Mouse (Mus musculus): ENCODE results near the gene Myof.
A peak's percentile ranks its signal among the peaks of the same experiment; 100 is the strongest.

Gene Myof

GRCm38 (mm10) chr19:38043281-38043981 lies at the start of gene Myof:
Myof (minus strand) TSS chr19:38043577.
- no peak for DNase-seq (ENCODE audit: low spot score in 2 of 2)

DNA sequence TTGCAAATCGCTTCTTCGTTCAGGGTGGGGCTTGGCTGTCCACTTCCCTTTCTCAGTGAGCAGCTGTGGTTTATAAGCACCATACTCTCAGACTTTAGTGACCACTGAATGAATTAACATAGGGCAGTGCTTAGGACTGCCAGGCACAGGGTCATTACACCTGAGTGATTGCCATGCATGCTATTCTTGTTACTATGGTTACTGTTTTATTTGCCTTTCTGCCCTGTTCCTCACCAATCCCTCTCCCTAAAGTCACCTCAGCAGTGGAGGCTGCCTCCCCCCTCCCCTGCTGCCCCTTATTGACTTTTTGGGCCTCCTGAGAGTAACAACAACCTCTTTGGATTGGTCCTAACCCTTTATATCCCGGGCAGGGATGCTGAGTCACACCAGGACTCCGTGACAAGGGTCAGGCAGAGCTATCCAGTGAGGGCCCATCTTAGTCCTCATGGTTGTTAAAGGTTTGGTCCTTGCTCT lies 48.2 kb upstream of the Myof start:
- DNase-seq (ENCODE audit: low spot score in 2 of 2), result no peak

DNA sequence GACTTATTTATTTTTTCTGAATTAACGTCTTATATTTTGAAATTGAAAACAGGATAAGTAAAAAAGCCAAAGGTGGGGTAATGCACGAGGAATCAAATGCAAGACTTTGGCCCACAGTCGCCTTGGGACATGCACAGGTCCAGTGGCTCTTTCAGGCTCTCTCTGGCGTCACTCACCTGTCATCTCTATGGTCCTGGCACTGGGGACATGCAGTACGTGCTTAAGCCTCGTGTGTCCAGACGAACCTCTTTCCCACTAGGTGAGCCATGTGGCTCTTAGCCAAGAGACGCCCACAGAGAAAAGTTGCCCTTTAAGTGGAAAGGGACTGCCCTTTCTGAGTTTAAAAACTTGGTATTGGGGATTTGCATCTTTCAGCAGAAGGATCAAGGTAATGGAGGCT lies 46.0 kb upstream of the Myof start:
- DNase-seq (ENCODE audit: low spot score in 2 of 2), result no peak

DNA sequence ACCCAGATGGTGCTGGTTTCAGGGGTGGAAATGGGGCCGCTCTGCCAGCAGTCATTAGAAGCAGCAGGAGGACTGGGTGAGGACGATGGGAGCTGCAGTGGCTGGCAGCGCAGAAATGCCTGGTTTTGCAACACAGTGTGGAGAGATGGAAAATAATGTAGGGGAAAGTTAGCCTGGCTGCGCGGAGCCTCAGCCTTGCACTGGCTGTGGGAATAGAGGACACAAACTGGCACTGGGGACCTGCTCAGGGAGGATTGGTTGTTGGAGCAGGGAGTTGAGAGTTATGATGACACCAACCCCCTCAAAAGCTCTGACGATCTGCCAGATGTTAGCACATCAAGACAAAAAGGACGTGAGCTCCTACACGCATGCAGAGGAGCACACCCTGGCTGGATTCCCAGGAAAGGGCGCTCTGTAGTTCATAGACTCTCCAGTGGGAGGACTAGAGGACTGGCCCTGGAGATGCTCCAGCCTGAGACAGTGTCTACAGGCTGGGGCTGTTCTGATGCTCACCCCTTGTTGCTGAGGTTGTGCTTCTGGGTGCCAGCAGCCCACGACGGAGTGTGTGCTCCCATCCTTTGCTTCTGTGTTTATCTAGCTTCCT lies 43.7 kb upstream of the Myof start:
- DNase-seq (ENCODE audit: low spot score in 2 of 2), result peak in 1 of 2 experiments; percentile 11

DNA sequence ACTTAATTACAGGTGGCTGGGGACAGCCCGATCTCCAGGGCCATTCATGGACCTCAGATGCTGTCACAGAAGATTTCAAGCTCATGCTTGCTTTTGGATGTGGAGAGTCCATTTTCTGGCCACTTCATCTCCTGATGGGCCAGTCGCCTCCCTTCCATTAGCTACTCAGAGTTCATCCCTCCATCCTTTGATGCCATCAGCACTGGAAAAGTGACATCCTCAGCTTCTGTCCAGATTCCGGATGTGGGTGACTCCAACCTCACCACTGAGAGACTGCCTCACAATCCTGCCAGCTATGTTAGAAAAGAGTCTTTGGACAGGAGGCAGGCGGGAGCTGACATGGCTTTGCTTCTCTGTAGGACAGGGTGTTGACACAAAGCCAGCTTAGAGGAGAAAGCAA lies 42.5 kb upstream of the Myof start:
- DNase-seq (ENCODE audit: low spot score in 2 of 2), result no peak

DNA sequence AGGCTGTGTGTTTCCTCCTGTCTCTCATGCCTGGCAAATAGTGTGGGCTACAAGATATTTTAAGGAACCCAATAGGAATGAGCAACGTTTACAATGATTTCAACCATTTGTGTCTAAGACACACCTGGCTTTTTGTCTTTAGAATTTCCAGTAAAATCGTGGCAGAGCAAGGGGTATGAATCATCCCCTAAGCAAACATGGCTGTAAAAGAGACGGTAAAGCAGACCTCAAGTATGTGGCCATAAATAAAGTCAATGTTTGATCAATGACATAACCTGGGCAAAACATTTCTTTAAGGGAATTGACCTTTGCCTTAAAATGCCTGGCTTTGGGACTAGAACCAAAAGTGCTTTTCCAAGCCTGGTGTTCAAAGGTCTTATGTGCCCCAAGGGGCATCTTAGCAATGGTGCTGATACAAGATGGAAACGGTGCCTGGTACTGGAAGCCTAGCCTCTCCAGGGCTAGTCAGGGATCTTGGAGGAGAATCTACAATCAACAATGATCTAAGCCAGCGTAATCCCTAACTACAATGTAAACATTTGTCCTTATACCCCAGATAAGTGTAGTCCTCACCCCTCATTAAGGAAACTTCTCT lies 39.7 kb upstream of the Myof start:
- DNase-seq (ENCODE audit: low spot score in 2 of 2), result no peak

DNA sequence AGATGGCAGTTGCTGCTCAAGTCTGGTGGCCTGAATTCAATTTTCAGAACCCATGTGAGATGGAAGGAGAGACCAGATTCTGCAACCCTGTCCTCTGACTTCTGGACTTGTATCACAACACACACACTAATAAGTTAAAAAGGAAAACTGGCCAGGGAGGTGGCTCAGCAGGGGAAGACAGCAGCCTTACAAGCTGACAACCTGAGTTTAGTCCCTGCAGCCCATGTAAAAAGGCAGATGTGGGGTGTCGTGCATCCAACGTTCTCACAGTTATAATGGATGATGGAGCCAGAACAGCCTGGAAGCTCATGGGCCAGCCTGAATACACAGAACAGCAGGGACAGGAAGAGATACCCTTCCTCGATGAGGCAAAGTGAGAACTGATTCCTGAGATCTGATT lies 38.0 kb upstream of the Myof start:
- DNase-seq (ENCODE audit: low spot score in 2 of 2), result no peak

DNA sequence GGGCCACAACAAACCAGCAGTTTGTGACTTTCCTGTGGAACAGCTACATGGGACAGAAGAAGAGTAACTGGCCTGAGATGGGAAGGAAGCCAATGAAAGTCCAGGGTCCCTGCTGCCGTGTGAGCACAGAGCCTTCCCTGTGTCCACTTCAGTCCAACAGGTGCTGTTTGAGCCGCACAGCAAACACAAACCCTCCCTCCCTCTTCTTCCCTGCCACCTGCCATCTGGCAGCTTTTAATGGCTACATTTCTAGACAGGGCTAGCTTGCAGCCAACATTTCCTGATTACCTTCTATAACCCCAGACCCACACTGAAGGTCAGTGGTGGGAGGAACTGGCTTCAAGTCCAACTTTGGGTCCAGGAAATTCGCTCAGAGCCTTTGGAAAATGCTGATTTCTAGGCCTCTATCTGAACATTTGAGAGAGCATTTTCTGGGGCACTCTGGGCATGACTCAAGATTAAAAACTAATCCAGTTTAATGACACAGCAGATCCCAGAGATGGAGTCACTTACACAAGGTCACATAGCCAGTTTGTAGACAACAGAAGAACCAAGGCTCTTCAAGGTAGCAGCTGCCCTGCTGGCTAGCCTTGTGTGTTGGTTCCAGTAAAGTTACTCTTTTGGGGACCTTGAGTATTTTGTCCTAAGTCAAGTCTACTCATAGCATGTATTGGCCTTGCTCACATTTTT lies 34.6 kb upstream of the Myof start:
- DNase-seq (ENCODE audit: low spot score in 2 of 2), result no peak

- no peak for DNase-seq (ENCODE audit: low spot score in 2 of 2)
Measured at GRCm38 (mm10) chr19:38076251-38076650, 32.9 kb upstream of the Myof start.

- DNase-seq (ENCODE audit: low spot score in 2 of 2), result no peak
Measured at GRCm38 (mm10) chr19:38075051-38075450, 31.7 kb upstream of the Myof start.

- no peak for DNase-seq (ENCODE audit: low spot score in 2 of 2)
Measured at GRCm38 (mm10) chr19:38073226-38073625, 29.8 kb upstream of the Myof start.

- DNase-seq (ENCODE audit: low spot score in 2 of 2), result no peak
Measured at GRCm38 (mm10) chr19:38064051-38064450, 20.7 kb upstream of the Myof start.

- no peak for DNase-seq (ENCODE audit: low spot score in 2 of 2)
Measured at GRCm38 (mm10) chr19:38063201-38063600, 19.8 kb upstream of the Myof start.

DNA sequence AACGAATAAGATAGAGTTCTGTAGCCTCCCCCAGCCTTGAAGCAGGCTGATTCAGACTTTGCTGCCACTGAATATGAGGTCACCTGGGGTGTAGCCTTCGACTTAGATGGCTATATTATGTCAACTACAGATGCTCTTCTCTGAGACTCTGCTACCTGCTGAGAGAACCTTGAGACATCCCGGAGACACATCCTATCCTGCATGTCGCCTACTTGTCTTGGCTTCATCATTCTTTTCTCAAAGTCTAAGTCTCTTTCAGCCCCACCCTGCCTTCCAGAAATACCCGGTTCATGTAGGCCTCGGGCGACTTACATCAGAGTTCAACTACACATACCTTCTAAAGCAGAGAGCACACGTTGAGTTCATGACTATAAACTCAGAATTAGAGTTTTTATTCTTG lies 13.6 kb upstream of the Myof start:
- no peak for DNase-seq (ENCODE audit: low spot score in 2 of 2)

DNA sequence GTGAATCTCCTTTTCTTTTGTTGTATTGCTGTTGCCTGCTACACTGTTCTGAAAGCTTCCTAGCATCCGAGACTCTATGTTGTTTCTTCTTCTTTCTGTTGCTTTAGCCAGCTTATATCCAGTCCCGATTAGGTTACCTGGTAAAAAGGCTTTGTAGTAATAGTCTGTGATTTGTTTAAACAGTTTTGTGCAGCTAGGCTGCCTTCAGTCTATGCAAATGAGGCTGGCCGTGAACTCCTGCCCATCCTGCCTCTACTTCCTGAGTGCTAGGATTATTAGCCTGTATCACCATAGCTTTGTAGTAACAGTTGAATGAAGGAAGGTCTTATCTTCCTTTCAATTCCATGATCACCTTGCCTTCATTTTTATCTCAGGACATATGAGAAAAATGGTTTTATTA lies 12.9 kb upstream of the Myof start:
- DNase-seq (ENCODE audit: low spot score in 2 of 2), result no peak

- no peak for DNase-seq (ENCODE audit: low spot score in 2 of 2)
Measured at GRCm38 (mm10) chr19:38055798-38056197, 12.4 kb upstream of the Myof start.

DNA sequence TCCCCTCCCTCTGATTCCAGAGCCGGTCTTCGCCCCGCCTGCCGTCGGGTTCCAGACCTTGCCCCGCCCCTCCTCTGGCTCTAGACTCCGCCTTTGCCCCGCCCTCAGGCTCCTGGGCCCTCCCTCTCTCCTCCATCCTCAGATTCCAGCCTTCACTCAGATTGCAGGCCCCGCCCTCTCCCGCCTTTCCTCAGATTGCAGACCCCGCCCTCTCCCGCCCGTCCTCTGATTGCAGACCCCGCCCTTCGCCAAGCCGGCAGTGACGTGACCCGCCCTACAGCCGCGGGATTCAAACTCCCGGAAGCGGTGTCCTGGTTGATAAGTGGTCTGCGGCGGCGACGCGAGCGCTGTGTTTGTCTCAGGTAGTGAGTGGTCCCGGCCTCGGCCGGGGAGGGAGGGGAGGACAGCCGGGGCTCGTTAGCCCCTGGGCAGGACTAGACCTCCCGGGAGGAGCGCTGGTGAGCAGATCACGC lies 11.4 kb upstream of the Myof start, which contains the start of gene Cep55:
Cep55 (plus strand) TSS at position 292 of the 473 bp plus-strand sequence.
- peak; percentile 89 to 94 for DNase-seq (ENCODE audit: low spot score in 2 of 2)

DNA sequence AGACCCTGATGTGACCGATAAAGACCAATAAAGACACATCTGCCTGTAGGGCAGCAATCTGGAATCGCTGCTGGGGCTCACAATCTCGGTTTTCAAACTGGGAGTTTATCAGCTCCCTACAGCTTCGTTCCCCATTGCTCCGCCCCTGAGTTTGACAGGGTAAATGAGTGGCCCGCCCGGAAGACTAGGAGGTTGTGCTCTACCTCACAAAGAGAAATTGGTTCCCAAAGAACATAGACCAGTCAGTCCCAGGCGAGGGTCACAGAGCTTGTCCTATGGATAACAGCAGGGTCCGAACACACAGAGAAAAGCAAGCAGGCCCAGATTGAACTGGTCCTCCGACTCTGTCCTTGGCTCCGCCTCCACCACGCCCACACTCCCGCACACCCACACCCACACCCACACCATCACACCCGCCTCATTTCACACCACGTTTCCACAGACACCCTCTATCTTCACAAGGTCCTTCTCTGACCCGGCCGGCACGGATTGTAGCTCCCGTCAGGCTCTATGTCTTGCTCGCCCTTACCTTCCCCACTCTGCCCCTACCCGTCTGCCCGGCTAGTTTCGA lies 10.9 kb upstream of the Myof start:
- DNase-seq (ENCODE audit: low spot score in 2 of 2), result peak in 1 of 2 experiments; percentile 46

DNA sequence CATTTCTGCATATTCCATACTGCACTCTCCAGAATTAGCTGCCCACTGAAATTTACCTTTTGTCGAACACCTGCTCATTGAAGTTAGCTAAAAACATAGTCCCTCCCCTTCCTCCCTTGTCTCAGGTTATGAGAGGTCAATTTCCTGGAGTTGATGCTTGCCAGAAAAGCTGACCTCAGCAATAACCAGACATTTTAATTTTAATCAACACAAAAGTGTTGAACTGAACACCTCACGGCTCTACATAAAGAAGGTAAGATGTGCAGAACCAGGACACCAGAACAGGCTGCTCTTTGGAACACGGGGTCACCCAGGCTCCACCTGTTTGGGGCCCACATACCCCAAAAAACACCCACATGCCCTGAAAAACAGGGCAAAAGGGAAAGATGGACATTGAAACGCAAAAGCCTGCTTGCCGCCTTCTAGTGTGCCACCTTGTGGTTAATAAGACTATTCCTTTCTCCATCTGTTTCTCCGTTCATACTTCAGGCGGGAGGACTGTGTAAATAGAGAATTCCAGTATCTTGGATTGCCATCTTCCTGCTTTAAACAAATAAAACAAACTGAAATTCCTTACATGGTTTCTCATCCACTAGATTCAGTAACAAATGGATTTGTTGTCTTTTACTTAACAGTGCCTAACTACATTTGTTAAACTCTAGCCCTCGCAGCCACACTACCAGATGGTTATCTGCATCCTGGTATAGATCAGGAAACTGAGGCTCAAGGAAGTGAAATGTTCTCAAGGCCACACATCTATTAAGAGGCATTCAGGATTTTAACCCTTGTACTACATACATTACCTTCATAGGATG lies 10.1 kb upstream of the Myof start:
- no peak for DNase-seq (ENCODE audit: low spot score in 2 of 2)

DNA sequence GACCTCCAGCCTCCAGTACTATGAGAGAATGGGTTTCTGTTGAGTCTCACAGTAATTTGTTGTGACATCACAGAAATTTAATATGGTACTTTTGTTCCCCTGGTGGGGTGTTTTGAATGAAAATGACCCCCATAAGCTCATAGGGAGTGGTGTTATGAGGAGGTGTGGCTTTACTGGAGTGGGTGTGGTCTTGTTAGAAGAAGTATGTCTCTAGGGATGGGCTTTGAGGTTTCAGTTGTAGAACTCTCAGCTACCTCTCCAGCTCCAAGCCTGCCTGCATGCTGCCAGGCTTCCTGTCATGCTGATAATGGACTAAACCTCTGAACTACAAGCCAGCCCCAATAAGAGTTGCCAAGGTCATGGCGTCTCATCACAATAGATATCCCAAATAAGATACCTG lies 6.3 kb upstream of the Myof start:
- DNase-seq (ENCODE audit: low spot score in 2 of 2), result no peak

- no peak for DNase-seq (ENCODE audit: low spot score in 2 of 2)
Measured at GRCm38 (mm10) chr19:38045198-38045597, 1.8 kb upstream of the Myof start.

Measured in right cerebral cortex, postnatal 36 days (tissue).